Mouse (Mus musculus) midbrain, postnatal 0 days (tissue): Measurements from ENCODE around the gene Efcab6. TPM values are rescaled to one million over a fixed set of nuclear protein-coding genes. Genes with fewer than 3 reads are reported as not detected.

Experiments used
- ATAC-seq: fragments of 200-750 bp; cut with Nextera tagmentation; 2 replicates; pipeline ENCODE4 v1.8.0; 2017; ENCODE audit warnings: moderate number of reproducible peaks, mild to moderate bottlenecking, moderate TSS enrichment, moderate library complexity; ENCODE audit not compliant: low FRiP score
- DNase-seq: peaks from one replicate; pipeline ENCODE4 v3.0.0-alpha.2; 2015; ENCODE audit warnings: low spot score
- H3K27ac ChIP-seq: fragments of 300-500 bp; sonication (generic); 2 replicates; pipeline ENCODE4 v1.5.1; 2014; ENCODE audit warnings: low read depth, mild to moderate bottlenecking, low read length, mixed read lengths
- H3K27me3 ChIP-seq: fragments of 300-500 bp; sonication (generic); 2 replicates; pipeline ENCODE4 v1.6.1; 2014; ENCODE audit warnings: low read length, control low read depth, mixed read lengths; ENCODE audit not compliant: insufficient read depth
- H3K36me3 ChIP-seq: fragments of 300-500 bp; sonication (generic); 2 replicates; pipeline ENCODE4 v1.6.1; 2014; ENCODE audit warnings: low read length, control low read depth, mixed read lengths; ENCODE audit not compliant: insufficient read depth
- H3K4me1 ChIP-seq: fragments of 300-500 bp; sonication (generic); 2 replicates; pipeline ENCODE4 v1.6.1; 2014; ENCODE audit warnings: mild to moderate bottlenecking, control low read depth, antibody characterized with exemption, low read length, mixed read lengths; ENCODE audit not compliant: insufficient read depth
- H3K4me2 ChIP-seq: fragments of 300-500 bp; sonication (generic); 2 replicates; pipeline ENCODE4 v1.6.1; 2014; ENCODE audit warnings: low read depth, mild to moderate bottlenecking, low read length, mixed read lengths; ENCODE audit not compliant: poor library complexity, severe bottlenecking
- H3K4me3 ChIP-seq: fragments of 300-500 bp; sonication (generic); 2 replicates; pipeline ENCODE4 v1.5.1; 2014; ENCODE audit warnings: low read depth, mild to moderate bottlenecking, low read length, moderate library complexity
- H3K9ac ChIP-seq: fragments of 300-500 bp; sonication (generic); replicated peaks from 2 replicates; pipeline ENCODE4 v1.6.1; 2014; ENCODE audit warnings: mild to moderate bottlenecking, low read length, moderate library complexity, mixed read lengths; ENCODE audit not compliant: poor library complexity, severe bottlenecking
- H3K9me3 ChIP-seq: fragments of 300-500 bp; sonication (generic); 2 replicates; pipeline ENCODE4 v1.6.1; 2016; ENCODE audit warnings: low read length, control low read depth
- CTCF ChIP-seq: IDR thresholded peaks from 2 replicates; pipeline ENCODE4 v1.5.1; 2016; ENCODE audit warnings: antibody characterized with exemption, mild to moderate bottlenecking
- WGBS: fragments of 180-500 bp; shearing (Covaris S2); extraction: QIAGEN DNeasy Blood & Tissue Kit; methylation state at CpG from one replicate; pipeline ENCODE4 v1.1.7; 2014; 5-methylcytosine and 5-hydroxymethylcytosine counted together
- polyA plus RNA-seq: library from polyadenylated mRNA; unstranded; fragments of >200 nt; fragmentation: Nextera tagmentation; extraction: Ambion mirVana; gene quantifications from 2 replicates; pipeline ENCODE4 v1.2.1, GENCODE M21; 2015
- total RNA-seq: library from RNA; depleted of rRNA; stranded (reverse); fragments of >200 nt; gene quantifications from 2 replicates; pipeline ENCODE4 v1.2.3, GENCODE M21; 2014

Gene Efcab6
- total and polyA plus RNA-seq, 2 experiments from 2014 or later: 1.5 to 3.9 TPM

GRCm38 (mm10) chr15:83967802-83968201 lies 97.4 kb downstream of the Efcab6 start:
- Histone ChIP-seq H3K4me2 (peak overlapping the region; percentile 20; the same call in 1 of the 2 replicates), H3K9me3 (no peaks in the 10 kb centered on the region), H3K4me3 (no peak overlapping the region), H3K4me1 (peaks cover 7% of the 10 kb centered on the region), H3K27me3 (no peaks in the 10 kb centered on the region), H3K36me3 (no peaks in the 10 kb centered on the region), H3K27ac (no peak overlapping the region), H3K9ac (no peak overlapping the region)
- ATAC-seq (no peak), DNase-seq (no peak)
- WGBS: 20% methylated on average over 12 of the region's 12 CpGs
- no peak for TF ChIP-seq CTCF

DNA sequence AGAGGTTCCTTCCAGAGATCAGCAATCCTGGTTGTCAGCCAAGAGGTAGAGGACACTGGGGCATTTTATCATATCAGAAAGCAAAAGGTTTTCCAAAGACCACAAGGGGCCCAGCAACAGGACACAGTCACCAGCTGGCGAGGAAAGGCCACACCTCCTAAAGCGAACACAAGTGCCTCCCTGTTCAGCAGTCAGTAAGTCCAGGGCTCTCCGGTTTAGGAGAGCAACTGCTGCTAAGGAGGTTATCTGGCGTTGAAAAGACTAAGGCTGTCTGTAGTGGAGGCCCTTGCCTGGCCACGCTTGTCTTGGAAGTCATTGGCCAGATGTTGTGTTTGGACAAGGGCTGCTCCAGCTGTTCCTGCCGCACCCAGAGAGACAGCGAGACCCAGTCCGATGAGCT lies 100.1 kb downstream of the Efcab6 start:
- 78% methylated on average over 8 of the region's 8 CpGs for WGBS

GRCm38 (mm10) chr15:83958376-83958775 lies 106.8 kb downstream of the Efcab6 start:
- H3K27me3 ChIP-seq: no peaks in the 10 kb centered on the region
- H3K4me2 ChIP-seq: no peak overlapping the region
- no peak overlapping the region for H3K9ac ChIP-seq
- no peak for TF ChIP-seq CTCF
- H3K36me3 ChIP-seq: no peaks in the 10 kb centered on the region
- H3K9me3 ChIP-seq: no peaks in the 10 kb centered on the region
- DNase-seq: peak; percentile 31
- WGBS: 83% methylated on average over 3 of the region's 3 CpGs
- peaks cover 6% of the 10 kb centered on the region; the same call in 1 of the 2 replicates for H3K4me1 ChIP-seq
- H3K27ac ChIP-seq: no peak overlapping the region
- ATAC-seq: no peak
- no peak overlapping the region for H3K4me3 ChIP-seq

More for the DNA sequence above, 100.1 kb downstream of the Efcab6 start:
- H3K27me3 ChIP-seq: no peaks in the 10 kb centered on the region
- no peak overlapping the region for H3K9ac ChIP-seq
- TF ChIP-seq CTCF: no peak
- DNase-seq: no peak
- H3K4me1 ChIP-seq: peaks cover 12% of the 10 kb centered on the region
- no peak overlapping the region for H3K27ac ChIP-seq
- ATAC-seq: no peak
- H3K4me3 ChIP-seq: no peak overlapping the region
- no peaks in the 10 kb centered on the region for H3K36me3 ChIP-seq
- H3K9me3 ChIP-seq: no peaks in the 10 kb centered on the region
- H3K4me2 ChIP-seq: no peak overlapping the region

DNA sequence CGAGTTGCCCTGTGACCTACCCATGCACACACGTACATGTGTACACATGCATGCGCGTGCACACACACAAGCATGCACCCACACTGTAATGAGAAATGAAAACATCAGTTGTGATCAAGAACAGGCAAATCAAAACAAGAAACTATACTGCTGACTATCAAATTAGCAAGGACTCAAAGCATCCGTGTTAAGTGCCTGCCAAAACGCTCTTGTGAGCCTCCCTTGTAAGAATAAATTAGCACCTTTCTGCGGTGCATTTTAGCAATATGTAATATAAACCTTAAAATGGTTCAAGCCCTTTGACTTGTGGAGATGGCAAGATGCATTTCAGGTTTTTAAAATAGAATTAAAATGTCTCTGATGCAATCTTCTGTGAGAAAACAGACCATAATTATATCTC lies 108.2 kb downstream of the Efcab6 start:
- Histone ChIP-seq H3K36me3 (no peaks in the 10 kb centered on the region), H3K4me3 (no peak overlapping the region), H3K27me3 (no peaks in the 10 kb centered on the region), H3K4me2 (no peak overlapping the region), H3K27ac (no peak overlapping the region), H3K9ac (no peak overlapping the region), H3K9me3 (no peaks in the 10 kb centered on the region), H3K4me1 (no peaks in the 10 kb centered on the region)
- ATAC-seq (no peak), DNase-seq (no peak)
- TF ChIP-seq CTCF: no peak
- 88% methylated on average over 7 of the region's 7 CpGs for WGBS

DNA sequence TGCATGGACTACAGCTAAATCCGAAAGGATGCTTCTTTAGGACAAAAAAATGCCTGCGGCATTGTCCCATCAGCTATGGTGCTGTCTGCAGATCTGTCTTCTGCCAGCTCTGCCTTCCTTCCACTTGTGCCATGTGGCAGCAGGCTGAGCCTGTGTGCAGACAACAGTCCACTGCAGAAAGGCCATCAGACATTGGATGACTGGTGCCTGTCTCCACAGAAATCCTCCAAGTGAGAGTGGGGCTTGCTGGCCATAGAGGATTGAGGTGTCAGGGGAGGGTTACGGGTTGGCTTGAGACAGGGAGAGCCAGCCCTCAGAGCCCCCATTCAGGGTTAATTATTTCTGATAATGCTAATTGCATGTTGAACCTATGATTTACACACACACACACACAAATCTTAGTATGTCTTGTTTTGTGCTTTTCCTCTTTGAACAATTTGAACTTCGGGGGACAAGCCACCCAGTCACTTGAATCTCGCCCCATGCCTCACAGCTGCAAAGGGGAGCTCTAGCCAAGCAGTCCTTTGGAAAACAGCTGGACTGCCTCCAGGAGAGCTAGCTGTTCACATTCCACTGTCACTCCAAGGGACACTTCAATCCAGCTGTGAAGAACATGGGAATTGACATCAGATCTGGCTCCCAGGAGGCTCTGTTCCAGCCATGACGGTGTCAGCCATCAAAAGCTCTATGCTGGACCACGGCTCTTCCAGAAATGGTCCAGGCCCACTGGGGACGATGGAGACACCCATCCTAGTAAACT lies 109.1 kb downstream of the Efcab6 start:
- Histone ChIP-seq H3K4me3 (no peak overlapping the region), H3K27me3 (no peaks in the 10 kb centered on the region), H3K9ac (no peak overlapping the region), H3K27ac (no peak overlapping the region), H3K36me3 (no peaks in the 10 kb centered on the region), H3K4me1 (no peaks in the 10 kb centered on the region), H3K9me3 (no peaks in the 10 kb centered on the region), H3K4me2 (no peak overlapping the region)
- ATAC-seq: no peak
- WGBS: 81% methylated on average over 8 of the region's 8 CpGs
- no peak for DNase-seq
- TF ChIP-seq CTCF: no peak

- Histone ChIP-seq H3K4me2 (no peak overlapping the region), H3K27ac (no peak overlapping the region), H3K4me1 (no peaks in the 10 kb centered on the region), H3K27me3 (no peaks in the 10 kb centered on the region), H3K9me3 (no peaks in the 10 kb centered on the region), H3K9ac (no peak overlapping the region), H3K4me3 (no peak overlapping the region), H3K36me3 (no peaks in the 10 kb centered on the region)
- DNase-seq (no peak), ATAC-seq (no peak)
- 52% methylated on average over 16 of the region's 16 CpGs for WGBS
- TF ChIP-seq CTCF: no peak
Measured at GRCm38 (mm10) chr15:83949729-83950491, 115.3 kb downstream of the Efcab6 start.
